Mouse (Mus musculus) kidney, embryonic 16.5 days (tissue): Measurements from ENCODE around the gene Atp8a2. TPM values are rescaled to one million over a fixed set of nuclear protein-coding genes. Genes with fewer than 3 reads are reported as not detected.
A peak's percentile ranks its signal among the peaks of the same experiment; 100 is the strongest.

Experiments
- ATAC-seq: fragments of 200-750 bp; cut with Nextera tagmentation; 2 replicates; pipeline ENCODE4 v1.8.0; 2017; ENCODE audit warnings: moderate TSS enrichment; ENCODE audit not compliant: low FRiP score, low TSS enrichment
- H3K27ac ChIP-seq: fragments of 300-500 bp; sonication (generic); 2 replicates; pipeline ENCODE4 v1.5.1; 2014; ENCODE audit warnings: low read length
- H3K27me3 ChIP-seq: fragments of 300-500 bp; sonication (generic); 2 replicates; pipeline ENCODE4 v1.6.1; 2014; ENCODE audit warnings: low read length, control low read depth, mixed read lengths; ENCODE audit not compliant: insufficient read depth
- H3K36me3 ChIP-seq: fragments of 300-500 bp; sonication (generic); 2 replicates; pipeline ENCODE4 v1.6.1; 2014; ENCODE audit warnings: low read length, control low read depth, mixed read lengths; ENCODE audit not compliant: insufficient read depth
- H3K4me1 ChIP-seq: fragments of 300-500 bp; sonication (generic); 2 replicates; pipeline ENCODE4 v1.6.1; 2014; ENCODE audit warnings: low read length, control low read depth, mixed read lengths; ENCODE audit not compliant: insufficient read depth
- H3K4me2 ChIP-seq: fragments of 300-500 bp; sonication (generic); replicated peaks from 2 replicates; pipeline ENCODE4 v1.6.1; 2014; ENCODE audit warnings: low read depth, low read length
- H3K4me3 ChIP-seq: fragments of 300-500 bp; sonication (generic); 2 replicates; pipeline ENCODE4 v1.5.1; 2014; ENCODE audit warnings: mild to moderate bottlenecking, low read length
- H3K9ac ChIP-seq: fragments of 300-500 bp; sonication (generic); replicated peaks from 2 replicates; pipeline ENCODE4 v1.6.1; 2014; ENCODE audit warnings: low read length
- H3K9me3 ChIP-seq: fragments of 300-500 bp; sonication (generic); 2 replicates; pipeline ENCODE4 v1.6.1; 2016; ENCODE audit warnings: low read length, control low read depth
- WGBS: fragments of 180-500 bp; shearing (Covaris S2); extraction: QIAGEN DNeasy Blood & Tissue Kit; methylation state at CpG from one replicate; pipeline ENCODE4 v1.1.7; 2014; 5-methylcytosine and 5-hydroxymethylcytosine counted together
- polyA plus RNA-seq: library from polyadenylated mRNA; unstranded; fragments of >200 nt; fragmentation: Nextera tagmentation; extraction: Ambion mirVana; gene quantifications from 2 replicates; pipeline ENCODE4 v1.2.1, GENCODE M21; 2015

Atp8a2 gene
- polyA plus RNA-seq, 1 experiment from 2014 or later, result 1.3 TPM

DNA sequence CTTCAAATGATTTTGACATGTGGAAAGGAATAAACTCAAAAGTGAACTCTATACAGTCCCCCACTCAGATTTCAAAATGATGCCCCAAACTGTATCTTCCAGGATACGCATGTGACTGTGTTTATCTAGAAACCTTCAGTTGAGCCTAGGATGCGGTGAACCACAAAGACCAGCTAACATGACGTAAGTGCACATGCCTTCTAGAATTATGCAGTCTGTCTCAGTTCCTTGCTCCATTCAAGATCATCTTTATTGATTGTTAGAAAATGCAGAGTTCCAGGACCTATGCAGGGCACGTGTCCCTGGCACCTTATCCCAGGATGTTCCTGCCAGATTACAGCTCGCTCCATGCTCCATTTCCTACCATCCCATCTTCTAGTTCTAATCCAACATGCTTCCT is 67.4 kb downstream of the Atp8a2 start:
- Histone ChIP-seq H3K4me3 (no peak overlapping the region), H3K9me3 (no peaks in the 10 kb centered on the region), H3K4me1 (no peaks in the 10 kb centered on the region), H3K4me2 (no peak overlapping the region), H3K36me3 (no peaks in the 10 kb centered on the region), H3K9ac (no peak overlapping the region), H3K27ac (no peak overlapping the region), H3K27me3 (no peaks in the 10 kb centered on the region)
- no peak for ATAC-seq
- 78% methylated on average over 5 of the region's 5 CpGs for WGBS

DNA sequence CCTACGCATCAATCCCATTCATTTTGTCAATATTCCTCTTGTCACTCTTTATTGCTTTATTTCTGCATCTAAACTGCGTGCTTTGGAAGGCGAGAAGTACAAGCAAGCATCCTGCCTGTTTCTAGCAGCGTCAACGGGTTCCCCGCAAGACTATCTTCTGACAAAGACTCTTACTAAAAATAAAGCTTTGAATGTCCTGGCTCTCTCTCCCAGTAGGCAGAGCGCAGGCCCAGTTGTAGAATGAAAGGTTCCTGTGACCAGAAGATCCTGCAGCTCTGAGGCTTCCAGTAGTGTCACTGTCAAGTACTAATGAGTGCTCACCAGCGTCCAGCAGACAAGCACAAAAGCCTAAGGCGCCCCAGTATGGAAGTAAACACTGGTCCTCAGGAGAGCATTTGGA is 71.8 kb downstream of the Atp8a2 start:
- ATAC-seq, result no peak
- no peak overlapping the region for H3K4me2 ChIP-seq
- WGBS, result 84% methylated on average over 9 of the region's 9 CpGs
- no peaks in the 10 kb centered on the region for H3K36me3 ChIP-seq
- no peak overlapping the region for H3K9ac ChIP-seq
- H3K27me3 ChIP-seq, result no peaks in the 10 kb centered on the region
- H3K4me3 ChIP-seq, result no peak overlapping the region
- no peaks in the 10 kb centered on the region for H3K4me1 ChIP-seq
- H3K27ac ChIP-seq, result no peak overlapping the region
- H3K9me3 ChIP-seq, result no peaks in the 10 kb centered on the region

DNA sequence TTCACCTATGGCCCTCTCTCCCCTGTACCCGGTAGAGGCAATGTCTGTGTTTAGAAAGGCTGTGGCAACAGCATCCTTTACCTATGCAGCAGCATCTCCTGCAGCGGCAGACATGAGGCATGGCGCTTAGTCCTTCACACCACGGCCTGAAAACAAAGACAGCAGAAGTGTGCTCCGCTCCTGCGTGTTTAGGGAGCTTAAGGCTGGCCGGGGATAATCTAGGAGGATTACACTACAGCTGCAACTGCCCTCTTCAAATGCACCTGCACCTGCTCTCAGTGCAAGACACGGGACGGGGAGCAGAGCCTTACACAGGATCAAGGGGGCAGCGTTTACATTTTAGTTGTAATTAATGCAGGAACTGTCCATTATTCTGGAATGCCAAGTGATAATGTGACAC is 75.4 kb downstream of the Atp8a2 start:
- 61% methylated on average over 10 of the region's 10 CpGs for WGBS
- ATAC-seq, result no peak
- Histone ChIP-seq H3K36me3 (no peaks in the 10 kb centered on the region), H3K4me3 (no peak overlapping the region), H3K9ac (no peak overlapping the region), H3K9me3 (no peaks in the 10 kb centered on the region), H3K27ac (no peak overlapping the region), H3K4me1 (no peaks in the 10 kb centered on the region; the same call in 1 of the 2 replicates), H3K4me2 (no peak overlapping the region), H3K27me3 (no peaks in the 10 kb centered on the region)

DNA sequence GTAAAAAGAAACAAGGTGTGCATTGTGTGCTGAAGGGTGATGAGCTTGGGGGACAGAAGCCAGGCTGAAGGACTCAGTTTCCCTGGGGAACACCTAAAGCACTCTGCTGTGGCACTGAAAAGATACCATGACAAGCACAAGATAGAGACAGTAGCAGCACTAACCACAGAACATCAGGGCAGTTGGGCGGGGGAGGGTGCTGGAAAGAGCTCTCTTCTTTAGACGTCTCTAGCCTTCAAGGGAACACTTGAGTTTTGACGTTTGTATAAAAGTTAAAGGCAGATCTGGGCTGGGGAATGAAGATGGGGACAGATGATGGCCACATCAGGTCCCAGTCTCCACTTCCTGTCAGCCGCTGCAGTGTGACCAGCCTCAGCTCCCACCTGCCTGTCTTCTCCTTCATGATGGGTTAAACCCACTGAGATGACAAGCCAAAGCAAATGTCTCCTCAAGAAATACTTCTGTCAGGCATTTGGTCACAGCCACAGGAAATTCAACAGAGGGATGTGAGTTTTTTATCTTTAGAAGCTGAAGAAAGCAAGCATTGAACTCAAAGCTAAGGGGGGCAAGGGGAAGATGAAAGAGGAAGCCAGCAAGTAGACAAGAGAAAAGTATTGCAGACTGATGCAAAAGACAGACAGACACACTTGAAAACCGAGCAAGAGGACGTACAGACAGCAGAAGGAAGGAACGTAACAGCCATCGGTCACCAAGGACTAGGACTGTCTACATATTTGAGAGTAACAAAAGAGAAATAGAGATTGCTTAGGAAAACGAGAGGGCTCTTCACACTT is 79.0 kb downstream of the Atp8a2 start:
- Histone ChIP-seq H3K9me3 (no peaks in the 10 kb centered on the region), H3K4me1 (peaks cover 6% of the 10 kb centered on the region; the same call in 1 of the 2 replicates), H3K27ac (no peak overlapping the region), H3K4me3 (no peak overlapping the region), H3K4me2 (no peak overlapping the region), H3K36me3 (no peaks in the 10 kb centered on the region), H3K27me3 (no peaks in the 10 kb centered on the region), H3K9ac (no peak overlapping the region)
- ATAC-seq, result no peak
- 84% methylated on average over 9 of the region's 9 CpGs for WGBS

DNA sequence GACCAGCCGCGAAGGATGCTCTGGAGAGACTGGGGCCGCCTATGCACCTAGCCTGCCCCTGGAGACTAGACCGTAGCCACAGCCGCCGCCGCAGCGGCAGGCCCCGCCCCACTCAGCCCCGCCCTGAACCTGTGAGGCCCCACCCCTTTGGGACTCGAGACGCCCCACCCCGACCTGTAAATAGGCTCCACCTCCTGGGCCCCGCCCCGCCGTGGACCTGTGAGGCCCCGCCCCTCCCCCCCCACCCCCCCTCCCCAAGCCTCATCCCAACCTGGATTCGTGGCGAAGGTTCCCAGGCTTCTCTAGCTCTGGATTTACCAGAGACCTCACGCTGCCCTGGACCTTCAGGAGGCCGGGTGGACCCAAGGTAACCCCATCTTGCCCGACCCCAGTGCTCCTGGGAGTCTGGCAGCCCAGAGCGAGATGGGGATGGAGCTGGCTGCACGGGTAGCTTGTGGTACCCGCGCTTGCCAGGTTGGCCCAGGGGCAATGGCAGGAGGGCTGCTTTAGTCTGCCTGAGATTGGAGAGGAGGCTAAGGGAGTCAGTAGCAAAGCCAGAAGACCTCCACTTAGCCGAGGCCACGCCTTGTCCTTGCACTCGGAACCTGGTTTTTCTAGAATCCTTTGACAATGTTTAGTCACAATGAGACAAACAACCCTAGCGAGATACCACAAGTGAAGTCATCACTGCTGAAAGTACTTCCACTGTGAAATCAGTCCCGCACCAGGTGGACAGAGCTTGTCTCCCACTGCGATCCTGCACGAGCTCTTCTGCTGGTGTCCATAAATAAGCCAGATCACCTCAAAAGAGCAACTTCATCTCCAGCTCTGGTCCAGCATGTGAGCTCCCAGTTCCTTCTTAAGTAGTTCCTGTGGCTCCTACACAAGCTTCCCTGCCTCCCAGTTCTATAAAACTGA is 109.9 kb downstream of the Atp8a2 start:
- Histone ChIP-seq H3K9me3 (no peaks in the 10 kb centered on the region), H3K4me3 (peak overlapping the region; percentile 47), H3K4me2 (peak overlapping the region; percentile 85), H3K36me3 (no peaks in the 10 kb centered on the region), H3K4me1 (peaks cover 8% of the 10 kb centered on the region), H3K27ac (no peak overlapping the region), H3K9ac (peak overlapping the region; percentile 49), H3K27me3 (no peaks in the 10 kb centered on the region; the same call in 1 of the 2 replicates)
- WGBS, result 13% methylated on average over 28 of the region's 33 CpGs
- ATAC-seq, result peak; percentile 94

DNA sequence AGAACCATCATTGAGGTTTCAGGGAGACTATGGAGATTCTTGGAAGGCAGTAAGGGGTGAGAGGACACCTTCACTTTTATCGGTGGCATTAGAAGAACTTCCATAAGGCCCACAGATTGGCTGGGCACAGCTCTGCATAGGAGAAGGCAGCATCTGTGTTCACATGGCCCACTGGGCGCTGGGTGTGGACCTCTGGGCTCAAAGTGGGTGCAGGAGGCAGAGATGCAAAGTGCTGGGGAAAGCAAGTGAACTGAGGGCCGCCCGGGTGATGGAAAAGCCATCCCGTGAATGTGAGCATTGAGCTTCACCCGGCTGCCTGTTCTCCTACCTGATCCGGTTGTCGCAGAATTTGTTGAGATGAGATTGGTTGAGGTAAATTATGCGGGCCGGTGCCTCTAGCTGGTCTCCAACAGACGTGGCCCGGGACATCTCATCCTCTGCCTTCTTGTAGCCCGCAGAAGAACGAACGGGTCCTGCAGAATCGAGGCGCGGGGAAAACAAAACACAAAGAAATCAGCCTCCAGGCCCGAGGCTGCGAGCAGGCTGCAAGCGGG is 110.6 kb downstream of the Atp8a2 start:
- Histone ChIP-seq H3K4me2 (peak overlapping the region; percentile 85), H3K36me3 (no peaks in the 10 kb centered on the region), H3K27me3 (no peaks in the 10 kb centered on the region; the same call in 1 of the 2 replicates), H3K9ac (peak overlapping the region; percentile 49), H3K4me3 (peak overlapping the region; percentile 47), H3K9me3 (no peaks in the 10 kb centered on the region), H3K4me1 (peaks cover 8% of the 10 kb centered on the region), H3K27ac (no peak overlapping the region)
- ATAC-seq, result peak; percentile 15; the same call in 1 of the 2 replicates
- 5% methylated on average over 21 of the region's 21 CpGs for WGBS

DNA sequence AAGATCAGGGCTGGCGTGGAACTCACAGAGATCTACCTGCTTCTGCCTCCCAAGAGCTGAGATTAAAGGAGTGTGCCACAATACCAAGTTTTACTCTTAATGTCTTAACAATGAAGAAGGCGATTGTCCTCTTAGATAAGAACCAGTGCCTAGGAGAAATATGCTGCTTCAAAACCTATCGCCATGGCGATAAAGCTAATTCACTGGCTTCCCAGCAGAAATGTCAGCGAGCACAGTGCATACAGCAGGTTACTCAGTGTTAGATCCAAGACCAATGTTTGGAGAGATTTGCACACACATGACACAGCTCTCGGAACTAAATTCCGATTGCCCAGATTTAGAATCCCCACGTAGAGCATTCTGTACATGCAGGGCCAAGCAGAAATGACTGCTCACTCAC is 114.2 kb downstream of the Atp8a2 start:
- Histone ChIP-seq H3K9me3 (no peaks in the 10 kb centered on the region), H3K36me3 (no peaks in the 10 kb centered on the region), H3K27ac (no peak overlapping the region), H3K4me2 (no peak overlapping the region), H3K4me3 (no peak overlapping the region), H3K9ac (no peak overlapping the region), H3K27me3 (no peaks in the 10 kb centered on the region; the same call in 1 of the 2 replicates), H3K4me1 (peaks cover 8% of the 10 kb centered on the region)
- WGBS, result 90% methylated on average over 8 of the region's 8 CpGs
- no peak for ATAC-seq

DNA sequence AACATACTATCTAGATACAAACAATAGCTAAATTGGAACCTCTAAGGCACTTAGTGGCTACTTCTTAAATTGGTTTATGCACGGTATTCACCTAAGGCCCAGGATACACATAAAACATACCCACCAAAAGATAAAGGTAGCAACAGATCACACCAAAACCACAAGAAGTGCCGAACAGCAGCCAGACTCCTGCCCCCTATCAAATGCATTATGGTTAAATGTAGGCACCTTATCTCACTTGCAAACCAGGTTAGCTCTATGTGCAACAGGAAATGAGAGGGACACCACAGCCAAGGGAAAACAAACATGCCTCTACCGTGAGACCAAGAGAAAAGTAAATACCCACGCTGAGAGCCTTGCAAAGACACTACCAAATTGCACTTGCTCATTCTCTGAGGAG is 124.5 kb downstream of the Atp8a2 start:
- Histone ChIP-seq H3K27me3 (no peaks in the 10 kb centered on the region), H3K4me2 (no peak overlapping the region), H3K9me3 (no peaks in the 10 kb centered on the region), H3K9ac (no peak overlapping the region), H3K27ac (no peak overlapping the region), H3K4me3 (no peak overlapping the region), H3K4me1 (no peaks in the 10 kb centered on the region), H3K36me3 (no peaks in the 10 kb centered on the region)
- 79% methylated on average over 4 of the region's 4 CpGs for WGBS
- no peak for ATAC-seq

DNA sequence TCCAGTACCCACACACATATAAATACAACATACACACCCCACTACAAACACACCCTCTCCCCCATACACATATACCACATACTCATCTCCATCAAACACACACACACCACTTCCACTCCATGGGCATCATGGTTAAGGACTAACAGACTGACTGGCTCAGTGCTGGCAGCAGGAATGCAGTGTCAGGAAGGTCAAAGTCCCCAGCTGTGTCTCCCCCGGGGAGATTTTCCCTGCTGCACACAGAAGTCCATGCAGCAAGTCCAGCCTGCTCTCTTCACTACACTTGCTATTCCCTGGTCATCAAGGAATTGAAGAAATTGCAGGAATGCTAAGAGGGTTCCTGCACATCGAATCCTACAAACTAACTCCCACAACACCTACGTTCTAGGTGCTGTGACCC is 131.8 kb downstream of the Atp8a2 start:
- Histone ChIP-seq H3K27ac (no peak overlapping the region), H3K27me3 (no peaks in the 10 kb centered on the region), H3K36me3 (no peaks in the 10 kb centered on the region), H3K9ac (no peak overlapping the region), H3K4me3 (no peak overlapping the region), H3K4me2 (no peak overlapping the region), H3K4me1 (no peaks in the 10 kb centered on the region), H3K9me3 (no peaks in the 10 kb centered on the region)
- 40% methylated on average over 3 of the region's 3 CpGs for WGBS
- peak; percentile 39; the same call in 1 of the 2 replicates for ATAC-seq
